Mouse (Mus musculus) kidney, adult 18-20 months (tissue): ENCODE data around the gene Eml3.

ENCODE experiments used
- DNase-seq: peaks from one replicate; pipeline ENCODE4 v3.0.0; 2021

Gene Eml3

DNA sequence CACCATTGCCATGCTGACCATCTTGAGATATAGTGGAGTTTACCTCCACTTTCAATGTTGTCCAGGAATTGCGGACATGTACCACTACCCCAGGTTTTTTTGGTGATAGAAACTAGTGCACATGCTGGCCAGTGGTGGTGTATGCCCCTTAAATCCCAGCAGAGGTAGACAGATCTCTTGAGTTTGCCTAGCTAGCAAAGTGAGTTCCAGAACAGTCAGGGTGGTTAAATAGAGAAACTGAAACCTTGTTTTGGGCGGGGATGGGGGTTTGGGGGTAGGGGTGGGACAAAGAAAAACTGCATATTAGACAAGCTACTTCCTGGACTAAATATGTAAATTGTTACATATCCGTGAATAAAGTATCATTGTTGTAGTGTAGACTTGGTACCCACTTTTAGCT, 10.4 kb upstream of the Eml3 start:
- DNase-seq, result no peak

DNA sequence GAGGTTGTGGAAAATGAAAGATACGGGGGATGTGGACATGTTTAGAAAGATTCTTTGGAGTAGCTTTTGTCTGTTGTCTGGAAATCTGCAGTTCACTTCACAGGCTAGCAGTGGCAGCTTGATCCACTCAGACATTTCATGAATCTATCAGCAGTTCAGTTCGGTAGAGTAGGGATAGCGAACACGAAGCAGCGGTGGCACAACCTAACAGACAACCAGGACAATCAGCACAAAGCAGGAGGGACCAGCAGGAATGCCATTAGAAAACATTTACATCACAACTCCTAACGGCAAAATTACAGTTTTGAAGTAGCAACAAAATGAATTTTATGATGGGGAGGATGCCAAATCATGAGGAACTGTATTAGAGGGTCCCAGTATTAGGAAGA, 9.7 kb upstream of the Eml3 start:
- no peak for DNase-seq

DNA sequence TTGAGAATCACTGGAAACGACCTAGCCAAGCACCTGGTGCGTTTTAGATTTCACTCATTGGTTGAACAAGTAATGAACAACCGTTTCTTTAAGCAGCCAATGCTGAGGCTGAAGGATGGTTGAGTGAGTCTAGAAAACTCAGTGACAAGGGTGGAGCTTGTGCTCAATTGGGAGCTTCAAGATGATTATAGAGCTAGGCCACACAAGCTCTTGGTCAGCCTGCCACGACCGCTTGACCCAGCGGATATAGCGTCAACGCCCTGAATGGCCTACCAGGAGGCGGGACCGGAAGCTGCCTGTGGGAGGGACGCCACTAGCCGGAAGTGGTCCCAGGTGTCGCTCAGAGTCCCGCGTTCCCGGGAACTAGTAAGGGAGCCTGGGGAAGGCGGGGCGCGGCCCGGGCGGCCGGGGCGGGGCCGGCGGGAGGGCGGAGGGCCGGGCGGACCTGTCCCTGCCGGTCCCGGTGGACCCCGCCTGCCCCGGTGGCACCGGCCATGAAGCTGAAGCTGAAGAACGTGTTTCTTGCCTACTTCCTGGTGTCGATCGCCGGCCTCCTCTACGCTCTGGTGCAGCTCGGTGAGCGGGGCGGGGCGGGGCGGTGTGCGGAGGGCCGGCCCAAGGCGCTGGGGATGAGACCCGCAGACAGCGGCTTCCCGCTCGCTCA, 9.1 kb upstream of the Eml3 start, which contains the start of gene B3gat3:
B3gat3 (plus strand) TSS at position 302 of the 664 bp plus-strand sequence.
- DNase-seq, result peak; percentile 98

DNA sequence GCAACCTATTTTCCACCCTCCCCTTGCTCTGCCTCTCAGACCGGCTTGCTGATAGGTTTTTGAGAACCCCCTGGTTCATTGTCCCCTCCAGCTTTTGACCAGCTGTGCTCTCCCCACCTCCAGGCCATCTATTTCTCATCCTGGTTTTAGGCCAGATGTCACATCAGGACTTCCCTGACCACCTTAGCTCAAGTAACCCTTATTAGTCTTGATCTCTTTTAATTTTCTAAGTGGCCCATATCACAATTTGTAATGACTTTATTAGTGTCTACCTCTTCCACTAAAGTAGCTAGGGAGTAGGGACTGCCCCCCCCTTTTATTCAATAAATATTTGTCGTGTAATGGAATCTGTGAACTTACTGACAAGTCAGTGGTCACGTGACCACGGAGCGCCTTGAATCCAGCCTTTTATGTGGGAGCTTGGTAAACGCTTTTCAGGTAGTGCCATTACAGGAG, 8.5 kb upstream of the Eml3 start:
- DNase-seq, result peak; percentile 21

DNA sequence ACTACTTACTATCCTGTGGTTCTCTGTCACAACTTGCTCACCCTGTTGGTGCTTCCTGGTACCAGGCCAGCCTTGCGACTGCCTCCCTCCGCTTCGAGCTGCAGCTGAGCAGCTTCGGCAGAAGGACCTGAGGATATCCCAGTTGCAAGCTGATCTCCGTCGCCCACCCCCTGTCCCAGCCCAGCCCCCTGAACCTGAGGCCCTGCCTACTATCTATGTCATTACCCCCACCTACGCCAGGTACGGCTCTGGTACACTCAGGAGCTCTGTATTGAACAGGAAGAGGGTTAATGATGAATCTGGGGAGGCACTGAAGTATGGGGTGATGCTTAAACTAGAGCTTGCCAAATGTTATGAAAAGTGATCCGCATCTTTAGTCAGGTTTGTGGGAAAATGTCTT, 7.6 kb upstream of the Eml3 start:
- no peak for DNase-seq

DNA sequence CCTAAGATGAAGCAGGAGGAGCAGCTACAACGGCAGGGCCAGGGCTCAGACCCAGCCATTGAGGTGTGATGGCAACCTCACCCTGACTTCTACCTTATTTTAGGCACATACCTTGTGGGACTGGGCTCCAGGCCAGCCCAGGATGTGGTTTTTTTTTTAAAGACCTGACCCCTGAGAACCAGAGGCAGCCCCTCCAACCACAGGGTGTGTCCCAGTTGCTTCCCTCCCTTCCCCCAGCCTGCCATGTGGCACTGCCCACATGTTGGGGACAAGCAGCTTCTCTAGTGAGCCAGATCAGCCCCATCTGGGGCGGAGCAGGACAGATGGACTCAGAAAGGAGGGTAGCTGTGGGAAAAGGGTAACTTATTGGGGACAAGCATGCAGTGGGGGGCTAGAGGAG, 2.6 kb upstream of the Eml3 start:
- no peak for DNase-seq

DNA sequence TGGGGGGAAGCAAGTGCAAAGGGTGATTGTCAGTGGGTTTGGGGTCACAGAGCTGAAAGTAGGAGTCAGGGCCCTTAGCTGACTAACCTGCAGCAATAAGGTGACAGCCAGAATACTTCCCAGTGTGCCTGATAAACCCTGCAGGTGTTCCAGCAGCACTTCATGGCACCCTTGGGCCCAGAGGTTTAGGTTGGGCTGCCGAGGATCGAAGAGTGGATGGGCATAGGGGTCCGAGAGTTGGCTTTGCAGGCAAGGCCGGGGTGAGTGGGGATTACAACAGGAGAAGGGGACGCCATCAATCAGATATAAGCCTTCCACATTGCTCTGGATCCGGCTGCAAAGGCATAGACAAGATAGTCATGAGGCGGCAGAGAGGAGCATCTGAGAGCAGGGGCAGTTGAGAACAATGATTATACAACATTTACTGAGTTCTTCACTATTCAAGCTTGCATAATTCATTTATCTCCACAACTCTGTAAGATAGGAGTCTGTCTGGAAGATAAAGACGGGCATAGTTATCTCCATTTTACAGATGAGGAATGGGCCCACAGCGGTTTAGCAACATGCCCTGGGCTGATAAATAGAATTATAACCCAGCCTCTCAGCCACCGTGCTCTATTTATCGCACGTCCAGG, 1.3 kb upstream of the Eml3 start:
- DNase-seq, result no peak

DNA sequence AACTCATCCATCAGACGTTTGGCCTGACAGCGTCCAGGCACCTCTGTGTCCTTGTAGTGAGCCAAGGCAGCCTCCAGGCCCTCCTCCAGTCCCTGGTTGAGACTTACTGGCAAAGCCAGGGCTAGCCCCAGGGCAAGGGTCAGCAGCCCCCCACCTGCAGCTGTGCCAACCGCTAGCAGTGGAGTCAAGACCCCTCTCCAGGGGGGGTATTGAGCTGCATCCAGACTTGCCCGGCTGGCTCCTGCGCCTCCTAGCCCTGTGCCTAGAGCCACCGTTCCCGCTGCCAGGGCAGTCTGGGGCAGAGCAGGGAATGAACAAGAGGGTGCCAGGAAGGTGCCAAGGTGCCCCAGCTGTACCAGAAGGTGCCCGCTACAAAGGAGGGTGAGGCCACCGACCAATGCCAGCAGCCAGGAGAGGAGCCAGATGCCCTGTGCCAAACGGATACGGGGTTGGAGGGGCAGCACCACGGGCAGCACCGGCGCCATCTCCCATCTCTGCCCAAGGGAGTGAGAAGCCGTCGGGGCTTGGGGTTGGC, 596 bp upstream of the Eml3 start:
- no peak for DNase-seq

DNA sequence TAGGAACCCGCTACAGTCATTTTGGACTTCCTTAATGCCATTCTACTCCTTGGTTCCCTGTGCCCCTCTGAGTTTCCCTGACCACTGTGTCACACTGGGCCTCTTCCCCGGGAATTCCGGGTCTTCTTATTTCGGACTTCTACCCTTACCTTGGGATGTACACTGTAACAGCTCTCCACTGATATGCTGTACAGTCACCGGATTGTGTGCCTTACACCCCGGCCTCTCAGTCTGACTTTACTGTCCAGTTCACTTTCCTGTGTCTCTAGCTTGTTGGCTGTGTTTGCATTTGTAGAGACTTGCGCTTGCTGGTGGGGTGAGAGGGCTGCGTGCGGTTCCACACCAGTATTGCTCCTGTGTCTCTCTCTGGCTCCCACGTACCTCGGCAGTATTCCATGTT, 765 bp downstream of the Eml3 start:
- no peak for DNase-seq

DNA sequence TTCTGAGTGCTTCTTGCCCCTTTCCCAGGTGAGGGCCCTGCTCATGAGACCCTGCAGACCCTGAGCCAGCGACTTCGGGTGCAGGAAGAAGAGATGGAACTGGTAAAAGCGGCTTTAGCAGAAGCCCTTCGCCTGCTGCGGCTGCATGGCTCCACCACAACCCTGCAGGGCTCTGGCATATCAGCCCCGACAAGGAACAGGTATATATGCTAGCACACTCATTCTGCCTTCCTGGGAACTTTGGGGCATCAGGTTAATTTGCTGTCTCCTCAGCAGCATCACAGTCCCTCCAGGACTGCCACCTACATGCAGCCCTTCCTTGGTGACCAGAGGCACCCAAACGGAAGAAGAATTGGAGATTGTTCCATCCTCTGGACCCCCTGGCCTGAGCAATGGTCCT, 1.4 kb downstream of the Eml3 start:
- DNase-seq, result no peak

DNA sequence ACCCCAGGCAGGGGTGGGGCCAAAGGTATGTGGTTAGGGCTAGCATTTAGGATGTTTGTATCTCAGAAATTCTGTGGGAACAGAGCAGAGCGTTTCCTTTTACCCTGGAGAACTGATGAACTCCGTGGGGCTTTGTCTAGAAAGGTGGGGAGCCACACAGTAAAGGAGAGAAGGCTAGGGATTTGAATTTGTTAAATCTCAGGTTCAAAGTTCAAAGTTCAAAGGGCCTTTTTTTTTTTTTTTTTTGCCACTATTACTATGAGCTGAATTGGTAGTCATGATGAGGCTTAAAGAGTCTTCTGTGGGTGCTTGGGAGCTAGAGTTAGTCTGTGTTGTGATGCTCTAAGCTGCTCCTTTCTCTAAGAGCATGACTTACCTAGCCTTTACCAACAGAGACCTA, 7.4 kb downstream of the Eml3 start:
- DNase-seq, result no peak

DNA sequence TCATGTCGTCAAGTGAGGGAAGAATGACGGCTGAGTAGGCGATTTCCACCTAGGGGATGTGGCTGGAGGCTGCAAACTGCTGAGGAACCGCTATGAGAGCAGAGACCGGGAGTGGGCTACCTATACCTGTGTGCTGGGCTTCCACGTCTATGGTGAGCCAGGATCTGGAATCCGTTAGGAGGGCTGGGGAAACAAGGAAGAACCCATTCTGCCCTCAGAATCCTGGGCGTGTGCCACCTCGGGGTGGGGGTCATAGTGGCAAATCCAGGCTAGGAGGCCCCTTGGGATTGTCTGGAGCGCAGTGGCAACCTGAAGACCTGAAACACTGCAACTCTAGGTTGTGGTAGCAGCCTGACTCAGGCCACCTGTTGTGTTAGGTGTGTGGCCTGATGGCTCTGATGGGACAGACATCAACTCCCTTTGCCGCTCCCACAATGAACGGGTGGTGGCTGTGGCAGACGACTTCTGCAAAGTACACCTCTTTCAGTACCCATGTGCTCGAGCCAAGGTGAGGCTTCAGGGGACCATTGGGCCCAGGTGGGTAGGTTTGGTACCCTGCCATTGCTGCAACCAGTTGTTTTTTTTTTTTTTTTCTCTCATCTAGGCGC, 11.3 kb downstream of the Eml3 start:
- no peak for DNase-seq

DNA sequence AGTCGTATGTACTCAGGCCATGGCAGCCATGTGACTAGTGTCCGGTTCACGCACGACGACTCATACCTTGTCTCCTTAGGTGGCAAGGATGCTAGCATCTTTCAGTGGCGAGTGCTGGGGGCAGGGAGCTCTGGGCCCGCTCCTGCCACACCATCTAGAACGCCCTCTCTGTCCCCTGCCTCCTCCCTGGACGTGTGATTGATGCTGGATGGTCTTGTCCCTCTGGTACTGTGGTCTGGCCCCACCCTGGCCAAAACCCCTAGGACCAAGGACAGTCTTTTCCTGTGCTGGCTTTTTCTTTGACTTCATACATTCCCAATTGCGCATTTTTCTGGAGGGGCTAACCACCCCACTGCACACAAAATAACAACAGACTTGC, 11.8 kb downstream of the Eml3 start:
- DNase-seq, result no peak

DNA sequence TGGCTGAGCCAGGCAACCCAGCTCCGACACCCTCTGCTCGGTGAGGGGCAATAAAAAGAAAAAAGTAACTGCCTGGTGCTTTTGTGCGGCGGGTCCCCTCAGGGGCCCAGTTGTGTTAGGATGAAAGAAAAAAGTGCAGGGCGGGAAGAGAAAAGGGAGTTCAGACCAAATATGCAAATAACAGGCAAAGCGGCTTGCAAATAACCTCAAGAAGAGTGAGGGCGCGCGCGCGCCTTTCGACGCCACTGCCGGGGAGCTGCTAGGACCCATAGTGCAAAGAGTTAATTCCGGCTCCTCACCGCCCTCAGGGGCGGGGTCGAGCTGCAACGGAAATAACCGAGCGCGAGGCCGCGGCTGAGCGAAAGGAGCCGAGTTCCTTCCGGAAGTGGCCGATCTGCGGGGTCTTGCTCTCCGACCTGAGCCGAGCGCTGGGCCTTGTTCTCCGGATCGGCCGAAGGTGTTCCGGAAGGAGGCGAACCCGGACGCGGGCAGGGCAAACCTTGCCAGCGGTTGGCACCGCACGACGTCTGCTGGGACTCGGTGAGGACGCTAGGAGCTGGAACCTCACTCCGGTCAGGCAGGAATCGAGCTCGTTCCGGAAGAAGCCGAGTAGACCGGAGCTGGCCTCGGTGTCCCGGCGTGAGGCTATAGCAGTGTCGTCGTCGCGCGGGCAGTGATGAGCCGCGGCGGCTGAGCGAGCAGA, 12.3 kb downstream of the Eml3 start, which contains the start of gene Mta2:
Mta2 (plus strand) TSS at position 361 of the 703 bp plus-strand sequence.
- DNase-seq, result peak; percentile 95

DNA sequence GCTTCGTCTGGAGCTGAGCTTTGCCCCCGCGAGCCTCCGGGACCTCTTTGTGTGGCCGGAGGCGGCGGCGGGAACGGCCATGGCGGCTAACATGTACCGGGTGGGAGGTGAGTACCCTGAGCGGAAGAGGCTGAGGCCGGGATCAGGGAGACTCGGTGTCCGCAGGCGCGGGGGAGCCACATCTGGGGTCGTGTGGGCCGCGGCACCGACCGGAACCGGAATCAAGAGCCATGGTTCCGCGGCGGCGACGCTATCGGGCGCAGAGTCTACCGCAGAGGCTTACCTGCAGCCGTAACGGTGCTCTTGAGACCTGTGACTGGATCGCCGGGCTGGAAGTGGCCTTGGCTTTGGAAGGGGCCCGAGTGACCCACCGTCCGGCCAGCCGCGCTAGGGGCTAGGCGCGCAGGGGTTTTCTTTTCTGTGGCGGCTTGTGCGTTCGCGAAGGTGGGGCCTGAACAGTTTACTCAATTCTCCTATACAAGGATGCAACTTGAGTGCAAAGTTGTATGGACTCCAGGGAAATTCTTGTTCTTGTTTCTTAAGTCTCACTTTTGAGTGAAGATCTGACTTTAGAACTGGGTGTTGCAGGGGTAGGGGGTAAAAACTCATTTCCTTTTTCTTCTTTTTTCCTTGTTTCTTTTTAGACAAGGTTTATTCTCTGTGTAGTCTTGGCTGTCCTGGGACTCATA, 13.1 kb downstream of the Eml3 start:
- no peak for DNase-seq

DNA sequence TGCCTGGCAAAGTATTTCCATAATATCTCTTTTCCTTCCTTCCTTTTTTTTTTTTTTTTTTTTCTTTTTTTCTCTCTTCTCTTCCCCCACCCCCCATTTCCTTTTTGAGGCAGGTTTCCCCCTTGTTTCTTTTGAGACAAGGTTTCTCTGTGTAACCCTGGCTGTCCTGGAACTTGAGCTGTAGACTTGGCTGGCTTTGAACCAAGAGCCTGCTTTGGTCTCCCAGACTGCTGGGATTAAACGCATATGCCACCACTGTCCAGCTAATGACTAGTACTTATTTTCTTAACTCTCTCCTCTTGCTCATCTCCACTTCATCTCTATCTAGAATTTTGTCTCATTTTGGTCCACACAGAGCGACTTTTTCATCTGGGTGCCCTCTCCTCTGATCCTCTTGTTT, 13.7 kb downstream of the Eml3 start:
- no peak for DNase-seq

DNA sequence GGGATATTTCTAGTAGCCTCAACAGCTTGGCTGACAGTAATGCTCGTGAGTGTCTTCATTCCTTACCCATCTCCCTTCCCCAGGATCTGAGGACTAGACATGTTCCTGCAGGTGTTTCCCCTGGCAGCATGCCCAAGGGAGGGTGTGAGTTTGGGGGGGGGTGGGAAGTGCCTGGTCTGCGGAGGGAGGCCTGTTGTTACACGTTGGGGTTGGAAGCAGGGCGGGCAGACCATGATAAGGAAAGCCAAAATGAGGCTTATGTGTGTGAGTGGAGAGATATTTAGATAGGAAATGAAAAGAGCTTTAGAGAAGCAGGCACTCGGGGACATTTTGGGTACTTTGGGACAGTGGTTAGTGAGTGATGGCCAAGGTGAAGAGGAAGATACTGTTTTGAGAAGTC, 14.7 kb downstream of the Eml3 start:
- DNase-seq, result no peak

DNA sequence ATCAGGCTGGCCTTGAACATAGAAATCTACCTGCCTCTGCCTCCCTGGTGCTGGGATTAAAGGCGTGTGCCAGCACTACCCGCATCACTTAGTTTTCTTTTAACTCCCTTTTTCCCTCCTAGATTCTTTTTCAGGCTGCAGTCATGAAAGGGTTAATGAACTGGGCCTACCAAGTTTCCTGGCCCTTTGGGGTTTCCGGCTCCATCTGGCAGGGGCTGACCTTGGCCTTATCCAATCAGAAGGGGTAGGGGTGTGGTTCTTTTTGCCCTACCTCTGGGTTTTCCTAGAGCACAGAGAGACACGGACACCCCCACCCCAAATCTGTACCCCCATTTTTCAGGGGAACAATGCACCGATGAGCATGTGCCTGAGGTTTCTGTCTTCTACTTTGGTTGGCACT, 15.4 kb downstream of the Eml3 start:
- DNase-seq, result peak; percentile 72

DNA sequence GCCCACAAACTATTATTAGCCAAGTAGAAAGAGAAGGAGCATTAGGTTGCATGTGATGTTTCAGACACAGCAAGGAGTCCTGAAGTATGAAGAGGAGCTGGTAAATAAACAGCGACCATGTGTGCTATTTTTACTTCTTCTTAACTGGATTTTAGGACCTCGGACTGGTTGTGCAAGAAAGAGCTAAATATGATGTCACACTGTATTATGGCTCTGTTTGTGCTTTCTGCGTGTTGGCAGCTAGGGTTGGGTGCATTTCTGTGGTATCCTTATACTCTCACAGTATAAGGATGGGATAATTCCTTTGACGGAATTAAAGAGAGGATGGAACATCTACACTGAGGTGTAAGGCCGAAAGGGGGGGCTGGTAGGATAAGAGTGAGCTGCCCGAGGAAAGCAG, 15.9 kb downstream of the Eml3 start:
- no peak for DNase-seq

DNA sequence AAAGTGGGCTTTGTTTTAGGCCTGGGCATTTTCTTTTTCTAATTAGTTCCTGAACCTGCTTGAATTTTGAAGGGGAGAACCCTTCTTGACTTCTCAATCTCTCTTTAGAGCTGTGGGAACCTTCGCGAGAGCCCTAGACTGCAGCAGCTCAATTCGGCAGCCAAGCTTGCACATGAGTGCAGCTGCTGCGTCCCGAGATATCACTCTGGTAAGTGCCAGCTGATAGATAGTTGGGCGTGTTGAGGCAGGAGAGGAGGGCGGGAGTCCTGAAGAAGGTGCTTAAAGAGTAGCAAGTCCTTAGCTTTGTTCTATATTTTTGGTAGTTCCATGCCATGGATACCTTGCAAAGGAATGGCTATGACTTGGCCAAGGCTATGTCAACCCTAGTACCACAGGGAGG, 17.6 kb downstream of the Eml3 start:
- DNase-seq, result no peak

DNA sequence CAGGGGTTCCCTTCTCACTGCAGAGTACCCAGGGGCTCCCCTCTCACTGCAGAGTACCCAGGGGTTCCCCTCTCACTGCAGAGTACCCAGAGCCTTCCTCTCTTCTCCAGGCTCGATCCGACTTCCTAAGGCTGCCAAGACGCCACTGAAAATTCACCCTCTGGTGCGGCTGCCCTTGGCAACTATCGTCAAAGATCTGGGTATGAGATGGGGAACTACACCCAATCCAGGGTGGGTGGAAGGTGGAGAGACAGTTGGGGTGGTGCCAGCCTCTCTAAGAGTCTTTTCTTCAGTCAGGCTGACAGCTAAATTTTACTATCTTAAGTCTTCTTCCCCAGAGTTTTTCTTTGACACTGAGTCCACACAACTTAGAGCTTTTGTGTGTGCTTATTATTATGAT, 20.8 kb downstream of the Eml3 start:
- no peak for DNase-seq

DNA sequence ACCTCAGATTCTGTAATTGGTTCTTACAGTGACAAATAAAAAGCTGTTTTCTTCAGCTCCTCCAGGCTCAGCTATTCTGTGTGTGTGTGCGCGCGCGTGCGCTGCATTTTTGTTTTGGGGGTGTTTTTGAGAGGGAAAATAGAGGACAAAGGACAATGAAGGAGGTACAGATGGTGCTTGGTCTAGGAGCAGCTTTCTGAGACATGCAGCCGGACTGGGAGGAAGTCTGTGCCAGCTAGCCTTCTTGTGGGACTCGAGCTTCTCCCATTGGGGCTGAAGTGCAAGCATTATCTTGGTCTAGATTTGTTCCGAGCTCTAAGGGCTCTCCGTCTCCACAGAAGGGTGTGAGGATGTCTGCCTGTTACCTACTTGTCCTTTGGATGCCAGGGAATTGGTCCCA, 22.9 kb downstream of the Eml3 start:
- no peak for DNase-seq
